Mouse (Mus musculus) left cerebral cortex, postnatal 25 days (tissue): Measurements from ENCODE around the gene Ncapg. TPM values are rescaled to one million over a fixed set of nuclear protein-coding genes. Genes with fewer than 3 reads are reported as not detected.
A peak's percentile ranks its signal among the peaks of the same experiment; 100 is the strongest.

Source experiments
- DNase-seq, 2 experiments: peaks; one replicate each; pipeline ENCODE4 v3.0.0; 2022; ENCODE audit warnings: low spot score in 2 of 2, mixed read lengths in 1 of 2
- intact Hi-C: fragments of 180-260 bp; cut with DNase I; formaldehyde crosslinking; loops from one replicate; pipeline ENCODE4 v1.15.1; 2025
- total RNA-seq, 2 experiments: library from RNA; stranded (reverse); gene quantifications; 2 replicates each; pipeline ENCODE4 v1.2.3; 2021

Gene Ncapg
- total RNA-seq, 2 experiments from 2014 or later: 0.50 to 0.64 TPM

GRCm38 (mm10) chr5:45686223-45686622, 16.5 kb downstream of the Ncapg start:
- no peak for DNase-seq
- intact Hi-C loops: no loop called here

- DNase-seq: peak in 1 of 2 experiments; percentile 1
- intact Hi-C loops: no loop called here
Measured at GRCm38 (mm10) chr5:45689152-45689551, 19.4 kb downstream of the Ncapg start.

- no peak for DNase-seq
Measured at GRCm38 (mm10) chr5:45690802-45691201, 21.1 kb downstream of the Ncapg start.

GRCm38 (mm10) chr5:45691678-45692077, 22.0 kb downstream of the Ncapg start:
- intact Hi-C loops: no loop called here

More at GRCm38 (mm10) chr5:45690802-45691201, 21.1 kb downstream of the Ncapg start:
- intact Hi-C loops: no loop called here

GRCm38 (mm10) chr5:45706811-45707210, 37.1 kb downstream of the Ncapg start:
- intact Hi-C loops: no loop called here
- DNase-seq: peak in 1 of 2 experiments; percentile 20

More at GRCm38 (mm10) chr5:45691678-45692077, 22.0 kb downstream of the Ncapg start:
- DNase-seq: no peak

- no peak for DNase-seq
- intact Hi-C loops: no loop called here
Measured at GRCm38 (mm10) chr5:45709653-45710052, 39.9 kb downstream of the Ncapg start.

GRCm38 (mm10) chr5:45718848-45719488, 49.2 kb downstream of the Ncapg start:
- intact Hi-C loops: no loop called here
- DNase-seq: no peak

- no peak for DNase-seq
- intact Hi-C loops: no loop called here
Measured at GRCm38 (mm10) chr5:45733751-45734150, 64.0 kb downstream of the Ncapg start.

- DNase-seq: no peak
- intact Hi-C loops: no loop called here
Measured at GRCm38 (mm10) chr5:45737911-45738310, 68.2 kb downstream of the Ncapg start.

Other genes with a start within 250 kb of the Ncapg start
- 100 to 1,000 TPM; 101 to 104 TPM for gene Qdpr, start 219.7 kb upstream of the Ncapg start, total RNA-seq
- gene Clrn2, start 216.2 kb upstream of the Ncapg start, total RNA-seq: under 1 TPM; 0.37 to 0.53 TPM
- gene Lap3, start 176.5 kb upstream of the Ncapg start, total RNA-seq: 10 to 100 TPM; 44.0 to 46.3 TPM
- gene Med28, start 149.7 kb upstream of the Ncapg start, total RNA-seq: 10 to 100 TPM; 93.5 to 97.8 TPM
- 10 to 100 TPM in 1 of 2 experiments, 1 to 10 TPM in 1; 7.1 to 11.8 TPM for gene Fam184b, start 30.3 kb upstream of the Ncapg start, total RNA-seq
- gene Lcorl, start 187.7 kb downstream of the Ncapg start, total RNA-seq: 10 to 100 TPM; 25.7 to 29.8 TPM